Comparison of ENCODE assay signal across 8 mouse cellular contexts in the genomic region with DNA sequence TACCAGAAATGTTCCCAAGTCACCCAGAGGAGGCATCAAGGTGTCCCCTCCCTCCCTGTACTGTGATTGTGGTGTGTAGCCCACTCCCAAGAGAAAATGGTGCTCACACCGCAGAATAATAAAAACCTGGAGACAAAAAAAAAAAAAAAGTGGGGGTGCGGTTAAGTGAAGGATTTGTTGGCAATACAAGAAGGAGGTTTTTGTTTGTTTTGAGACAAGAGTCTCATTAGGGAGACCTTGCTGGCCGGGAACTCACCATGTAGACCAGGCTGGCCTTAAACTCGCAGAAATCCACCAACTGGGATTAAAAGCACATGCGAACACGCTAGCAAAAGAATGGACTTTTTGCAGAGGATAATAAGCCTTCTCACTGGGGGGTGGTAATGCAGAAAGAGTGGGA. TPM values are rescaled to one million over a fixed set of nuclear protein-coding genes. Genes with fewer than 3 reads are reported as not detected.
DNase-seq lines count a peak whose midpoint lies in the region; ATAC-seq and TF ChIP-seq lines count a peak whose summit lies in the region.

Gene B3gnt7, plus strand, starts transcription at position 301 of the 400 bp plus-strand sequence.

- TF ChIP-seq EP300 in ES-Bruce4 (IDR thresholded peaks at IDR 0.05; ENCODE audit: insufficient read depth, low read depth, low read length), result no peak

- no peak for ATAC-seq in heart, embryonic 14.5 days (ENCODE audit: insufficient number of reproducible peaks, insufficient read depth, low FRiP score, low read depth)
- no peak for ATAC-seq in forebrain, embryonic 16.5 days
- no peak for ATAC-seq in liver, embryonic 15.5 days (ENCODE audit: insufficient read depth)
- ATAC-seq in CD4-positive, CD25-positive, alpha-beta regulatory T cell, adult 4 months, result no peak

- H3K4me2 ChIP-seq in heart, embryonic 14.5 days (ENCODE audit: low read length), result peak within 1 kb of the TSS; percentile 89
- peak within 1 kb of the TSS; percentile 96 for H3K4me2 ChIP-seq in forebrain, embryonic 16.5 days (ENCODE audit: low read length)
- peak within 1 kb of the TSS; percentile 88 for H3K4me2 ChIP-seq in liver, embryonic 15.5 days

- H3K27me3 ChIP-seq in heart, embryonic 14.5 days (ENCODE audit: control insufficient read depth, insufficient read depth, low read length), result peaks cover 48% of the 10 kb centered on the region
- H3K27me3 ChIP-seq in ES-Bruce4 (ENCODE audit: control insufficient read depth, insufficient read depth, low read length, poor library complexity, severe bottlenecking), result no peaks in the 10 kb centered on the region
- H3K27me3 ChIP-seq in forebrain, embryonic 16.5 days (replicated peaks; ENCODE audit: control insufficient read depth, insufficient read depth, low read length), result peaks cover 19% of the 10 kb centered on the region
- H3K27me3 ChIP-seq in liver, embryonic 15.5 days, result peaks cover 51% of the 10 kb centered on the region

- H3K9ac ChIP-seq in heart, embryonic 14.5 days (ENCODE audit: low read length), result peak within 1 kb of the TSS; percentile 65
- H3K9ac ChIP-seq in ES-Bruce4 (ENCODE audit: low read depth, poor library complexity, severe bottlenecking), result peak within 1 kb of the TSS; percentile 94
- peak within 1 kb of the TSS; percentile 69 for H3K9ac ChIP-seq in forebrain, embryonic 16.5 days (replicated peaks; ENCODE audit: low read depth, low read length)
- peak within 1 kb of the TSS; percentile 30; the same call in 1 of the 2 replicates for H3K9ac ChIP-seq in liver, embryonic 15.5 days

- no peaks in the 10 kb centered on the region for H3K9me3 ChIP-seq in heart, embryonic 14.5 days (ENCODE audit: control insufficient read depth, low read length)
- H3K9me3 ChIP-seq in ES-Bruce4 (replicated peaks; ENCODE audit: control insufficient read depth, insufficient read depth, low read length, poor library complexity, severe bottlenecking), result no peaks in the 10 kb centered on the region
- no peaks in the 10 kb centered on the region for H3K9me3 ChIP-seq in forebrain, embryonic 16.5 days (ENCODE audit: control insufficient read depth, low read length)
- no peaks in the 10 kb centered on the region for H3K9me3 ChIP-seq in liver, embryonic 15.5 days (replicated peaks)

- intact Hi-C loops in heart, postnatal 10 days (cut with DNase I), result no loop called here

- WGBS in heart, embryonic 14.5 days, result 37% methylated on average over 6 of the region's 6 CpGs
- WGBS in forebrain, embryonic 16.5 days, result 12% methylated on average over 6 of the region's 6 CpGs
- WGBS in liver, embryonic 15.5 days (ENCODE audit: insufficient replicate concordance), result 47% methylated on average over 6 of the region's 6 CpGs

- TF ChIP-seq POLR2A in ES-Bruce4 (IDR thresholded peaks at IDR 0.05; ENCODE audit: insufficient read depth, low read length), result no peak

- no peak within 1 kb of the TSS for H3K27ac ChIP-seq in heart, embryonic 14.5 days (replicated peaks in 1 of 2; ENCODE audit: control insufficient read depth in 1 of 2, insufficient read depth in 1 of 2, low read depth in 2 of 2, low read length in 2 of 2)
- H3K27ac ChIP-seq in ES-Bruce4 (ENCODE audit: insufficient read depth, low read length), result peak within 1 kb of the TSS; percentile 82
- no peak within 1 kb of the TSS for H3K27ac ChIP-seq in forebrain, embryonic 16.5 days (ENCODE audit: low read length)
- no peak within 1 kb of the TSS for H3K27ac ChIP-seq in liver, embryonic 15.5 days (replicated peaks)

- DNase-seq in heart, postnatal 10 days, result no peak
- DNase-seq in ovary, postnatal 10 days (ENCODE audit: low spot score), result no peak
- no peak for DNase-seq in retina, postnatal 1 day

- no peak for TF ChIP-seq CTCF in ES-Bruce4 (IDR thresholded peaks at IDR 0.05; ENCODE audit: low read depth, low read length)

- H3K36me3 ChIP-seq in heart, embryonic 14.5 days (ENCODE audit: control insufficient read depth, insufficient read depth, low read length), result no peaks in the 10 kb centered on the region
- peaks cover 19% of the 10 kb centered on the region for H3K36me3 ChIP-seq in ES-Bruce4 (ENCODE audit: control insufficient read depth, insufficient read depth, low read length, poor library complexity, severe bottlenecking)
- H3K36me3 ChIP-seq in forebrain, embryonic 16.5 days (ENCODE audit: control insufficient read depth, insufficient read depth), result no peaks in the 10 kb centered on the region
- no peaks in the 10 kb centered on the region for H3K36me3 ChIP-seq in liver, embryonic 15.5 days (replicated peaks)

- peaks cover 7 to 9% of the 10 kb centered on the region in 2 experiments; a peak in 3 of 4 replicates for H3K4me1 ChIP-seq in heart, embryonic 14.5 days (ENCODE audit: control insufficient read depth in 2 of 2, insufficient read depth in 2 of 2, low read length in 2 of 2)
- H3K4me1 ChIP-seq in ES-Bruce4 (ENCODE audit: control insufficient read depth, insufficient read depth, low read length), result peaks cover 13% of the 10 kb centered on the region
- H3K4me1 ChIP-seq in forebrain, embryonic 16.5 days (replicated peaks; ENCODE audit: control insufficient read depth, insufficient read depth, low read length), result peaks cover 6% of the 10 kb centered on the region
- peaks cover 44% of the 10 kb centered on the region for H3K4me1 ChIP-seq in liver, embryonic 15.5 days (replicated peaks)

- H3K4me3 ChIP-seq in heart, embryonic 14.5 days (ENCODE audit: control insufficient read depth in 1 of 2, insufficient read depth in 1 of 2, low read depth in 1 of 2, low read length in 2 of 2), result peak within 1 kb of the TSS; percentile 61 to 67
- peak within 1 kb of the TSS; percentile 94 for H3K4me3 ChIP-seq in ES-Bruce4 (ENCODE audit: low read depth, low read length)
- peak within 1 kb of the TSS; percentile 68 for H3K4me3 ChIP-seq in forebrain, embryonic 16.5 days (replicated peaks; ENCODE audit: low read length)
- peak within 1 kb of the TSS; percentile 57 for H3K4me3 ChIP-seq in liver, embryonic 15.5 days (replicated peaks)

RNA-seq across cellular contexts. Expression of gene B3gnt7, which starts in this region (rescaled TPM):
- 2.4 and 3.5 TPM in 2 replicates for polyA plus RNA-seq in heart, embryonic 14.5 days (2014; fragmentation: Nextera tagmentation; extraction: Ambion mirVana)
- total RNA-seq in heart, postnatal 10 days (2021), result under 1 TPM; 0.50 to 0.67 TPM
- polyA plus RNA-seq in ES-Bruce4 (2011; ENCODE audit: insufficient read depth, insufficient read length, low read depth, missing spikeins), result 54.9 and 55.3 TPM in 2 replicates
- 3.8 and 6.7 TPM in 2 replicates for polyA plus RNA-seq in forebrain, embryonic 16.5 days (2015; fragmentation: Nextera tagmentation; extraction: Ambion mirVana)
- polyA plus RNA-seq in liver, embryonic 15.5 days (2015; fragmentation: Nextera tagmentation; extraction: Ambion mirVana), result 0.79 and 0.92 TPM in 2 replicates
- polyA plus RNA-seq in CD4-positive, CD25-positive, alpha-beta regulatory T cell, adult 4 months (2017; shearing (Covaris generic)), result not detected

Comparison
In these comparisons a context has a peak if more than half of its experiments do, and no peak if none do; other contexts are left out.
1. H3K9ac ChIP-seq: peak in every context shown above with its lines; median percentile 94 in ES-Bruce4; 69 in forebrain, embryonic 16.5 days; 65 in heart, embryonic 14.5 days; 30 in liver, embryonic 15.5 days.